Mouse (Mus musculus): Measurements from ENCODE around the gene Simc1.

The Simc1 gene

GRCm38 (mm10) chr13:54532134-54532533 is 28.6 kb downstream of the Simc1 start:
- no peak for DNase-seq (ENCODE audit: extremely low spot score, low spot score)

GRCm38 (mm10) chr13:54548036-54548435 is 44.5 kb downstream of the Simc1 start:
- no peak for DNase-seq (ENCODE audit: extremely low spot score, low spot score)

DNA sequence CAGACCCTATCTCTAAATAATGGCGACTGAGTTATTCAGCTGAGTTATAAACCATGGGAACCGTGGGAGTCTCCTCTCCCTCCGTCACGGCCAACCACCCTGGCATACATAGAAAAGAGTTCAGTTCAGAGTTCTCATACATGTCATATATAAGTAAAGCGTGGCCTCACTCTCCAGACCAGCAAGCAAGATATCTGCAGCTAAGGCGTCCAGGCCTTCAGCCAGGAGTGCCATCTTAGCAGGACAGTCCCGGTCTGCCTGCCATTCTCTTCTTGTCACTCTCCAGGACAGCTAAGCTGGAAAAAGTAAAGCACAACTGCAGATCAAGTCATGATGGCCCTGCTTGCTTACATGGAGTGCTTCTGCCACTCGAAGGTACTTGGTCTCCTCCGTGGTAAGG is 52.6 kb downstream of the Simc1 start:
- DNase-seq (ENCODE audit: extremely low spot score, low spot score): no peak

- DNase-seq (ENCODE audit: extremely low spot score, low spot score): no peak
Measured at GRCm38 (mm10) chr13:54556796-54557195, 53.2 kb downstream of the Simc1 start.

GRCm38 (mm10) chr13:54557652-54558051 is 54.1 kb downstream of the Simc1 start:
- no peak for DNase-seq (ENCODE audit: extremely low spot score, low spot score)

DNA sequence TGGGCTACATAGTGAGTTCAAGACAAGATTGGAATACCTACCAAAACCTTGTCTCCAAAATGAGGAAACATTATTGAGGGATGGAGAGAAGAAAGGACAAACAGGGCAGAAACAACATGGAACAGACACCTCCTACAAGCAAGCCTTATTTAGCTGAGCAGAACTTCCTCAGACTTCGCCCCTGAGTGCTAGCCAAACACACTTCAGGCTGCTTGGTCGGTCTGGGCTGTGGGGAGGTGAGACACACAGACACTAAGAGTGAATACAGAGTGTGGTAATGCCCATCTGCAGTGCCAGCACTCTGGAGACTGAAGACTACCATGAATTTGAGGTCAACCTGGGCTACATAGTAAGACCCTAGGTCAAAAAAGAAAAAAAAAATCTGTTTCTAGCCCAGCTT is 56.1 kb downstream of the Simc1 start:
- no peak for DNase-seq (ENCODE audit: extremely low spot score, low spot score)

DNA sequence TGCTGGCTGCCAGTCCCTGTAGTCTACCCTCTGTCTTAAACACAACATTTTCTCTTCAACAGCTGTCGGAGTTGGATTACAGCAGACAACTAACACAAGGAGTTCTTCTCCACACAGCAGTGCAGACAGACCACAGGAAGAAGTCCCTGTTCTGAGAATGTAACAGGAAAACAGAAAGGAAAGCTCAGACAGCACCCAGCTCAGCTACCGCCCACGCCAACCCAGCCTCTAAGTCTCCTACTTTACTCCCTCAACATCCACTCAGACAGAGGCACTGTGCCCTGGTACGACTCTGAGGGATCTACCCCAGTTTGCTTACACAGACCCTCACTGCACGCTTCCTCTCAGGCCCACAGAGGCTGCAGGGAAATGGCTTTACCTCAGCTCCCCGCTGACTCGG is 57.0 kb downstream of the Simc1 start:
- DNase-seq (ENCODE audit: extremely low spot score, low spot score): no peak

- DNase-seq (ENCODE audit: extremely low spot score, low spot score): no peak
Measured at GRCm38 (mm10) chr13:54562562-54562961, 59.0 kb downstream of the Simc1 start.

- no peak for DNase-seq (ENCODE audit: extremely low spot score, low spot score)
Measured at GRCm38 (mm10) chr13:54564232-54565200, 60.9 kb downstream of the Simc1 start.

DNA sequence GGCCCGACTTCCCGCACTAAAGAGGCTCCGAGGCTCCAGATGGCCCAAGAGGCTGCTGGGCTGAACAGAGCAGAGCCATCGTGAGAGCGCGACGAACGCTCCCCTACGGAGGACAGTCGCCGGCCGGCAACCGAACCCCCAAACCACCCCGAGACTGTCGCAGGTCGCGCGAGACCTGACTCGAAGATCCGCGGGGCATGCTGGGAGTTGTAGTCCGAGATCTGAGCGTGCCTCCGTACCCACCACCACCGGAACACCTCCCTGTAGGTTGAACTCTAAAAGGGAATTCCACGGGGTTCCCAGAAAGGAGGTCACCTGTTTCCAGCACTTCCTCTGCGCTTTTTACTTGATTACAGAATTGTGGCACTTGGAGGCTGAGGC is 61.6 kb downstream of the Simc1 start, which contains the start of gene 4833439L19Rik:
Gene 4833439L19Rik, minus strand, starts transcription at position 235 of the 381 bp plus-strand sequence.
- DNase-seq (ENCODE audit: extremely low spot score, low spot score): peak; percentile 93

DNA sequence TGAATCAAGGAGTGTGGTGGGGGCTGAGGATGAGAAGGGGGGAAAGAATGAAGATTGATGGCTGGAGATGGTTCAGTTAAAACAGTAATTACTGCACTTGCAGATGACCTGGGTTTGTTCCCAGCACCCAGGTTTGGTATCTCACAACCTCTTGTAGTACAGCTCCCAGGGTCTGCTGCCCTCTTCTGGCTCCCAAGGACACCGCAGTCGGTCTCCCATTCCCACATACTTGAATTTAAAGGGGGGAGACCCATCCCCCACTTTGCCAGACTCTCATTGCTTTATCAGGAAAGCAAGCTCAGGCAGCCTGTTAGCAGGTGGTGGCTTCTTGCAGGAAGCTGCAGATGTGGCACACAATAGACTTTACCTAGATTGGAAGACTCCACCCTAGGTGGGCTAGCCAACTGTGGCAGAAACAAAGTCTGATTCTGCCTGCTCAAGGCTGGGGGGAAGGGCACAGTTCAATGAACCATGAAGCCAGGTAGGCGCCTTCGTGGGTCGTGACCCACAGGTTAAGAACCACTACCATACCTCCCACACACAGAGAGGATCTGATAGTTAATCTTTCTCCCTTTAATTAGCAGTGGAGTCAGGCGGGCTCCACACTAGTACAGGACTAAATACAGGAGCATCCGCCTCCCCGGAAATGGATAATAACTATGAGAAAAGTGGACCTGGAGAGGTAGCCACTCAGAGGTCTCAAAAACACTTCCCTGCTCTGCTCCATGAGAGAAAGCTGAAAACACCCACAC is 62.2 kb downstream of the Simc1 start:
- no peak for DNase-seq (ENCODE audit: extremely low spot score, low spot score)

DNA sequence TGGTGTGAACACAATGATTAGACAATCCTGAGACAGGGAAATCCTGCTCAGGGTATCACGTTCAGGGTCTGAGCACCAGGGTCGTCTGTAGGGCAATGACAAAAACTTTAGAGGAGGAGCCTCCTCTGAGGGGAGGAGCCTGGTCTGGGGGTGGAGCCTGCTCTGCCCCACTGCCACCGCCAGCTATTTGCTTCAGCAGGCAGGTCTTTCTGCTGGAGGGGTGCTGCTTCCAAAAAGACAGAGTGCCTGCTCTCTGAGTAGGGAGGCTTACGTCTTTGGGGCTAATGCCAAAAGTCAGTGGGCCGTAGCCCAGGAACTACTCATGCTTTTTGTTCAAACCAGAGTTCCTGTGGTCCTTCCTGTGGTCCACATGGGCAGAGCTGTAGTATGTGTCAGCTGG is 64.8 kb downstream of the Simc1 start:
- no peak for DNase-seq (ENCODE audit: extremely low spot score, low spot score)

GRCm38 (mm10) chr13:54569282-54569681 is 65.7 kb downstream of the Simc1 start:
- DNase-seq (ENCODE audit: extremely low spot score, low spot score): no peak

GRCm38 (mm10) chr13:54570736-54571135 is 67.2 kb downstream of the Simc1 start:
- no peak for DNase-seq (ENCODE audit: extremely low spot score, low spot score)

- DNase-seq (ENCODE audit: extremely low spot score, low spot score): no peak
Measured at GRCm38 (mm10) chr13:54571637-54572036, 68.1 kb downstream of the Simc1 start.

DNA sequence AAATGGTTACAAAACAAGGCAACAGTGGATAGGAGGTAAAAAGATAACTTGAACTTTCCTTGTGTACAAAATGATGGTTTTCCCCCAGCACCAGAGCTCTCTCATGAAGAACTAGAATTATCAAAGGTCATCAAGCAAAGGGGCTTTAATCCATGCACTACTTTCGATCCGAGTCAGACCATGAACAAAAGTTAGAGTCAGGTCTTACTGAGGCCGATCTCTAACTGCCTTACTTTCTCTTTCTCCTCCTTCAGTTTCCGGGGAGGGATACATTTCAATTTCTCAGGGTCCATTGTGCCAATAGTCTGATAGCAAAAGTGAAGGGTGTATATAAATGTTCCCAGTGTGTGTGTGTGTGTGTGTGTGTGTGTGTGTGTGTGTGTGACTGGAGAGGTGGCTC is 69.0 kb downstream of the Simc1 start:
- no peak for DNase-seq (ENCODE audit: extremely low spot score, low spot score)

GRCm38 (mm10) chr13:54574854-54575481 is 71.4 kb downstream of the Simc1 start, which contains the start of gene Arl10:
TSS of gene Arl10 (plus strand) at chr13:54575015.
- DNase-seq (ENCODE audit: extremely low spot score, low spot score): peak; percentile 86

DNA sequence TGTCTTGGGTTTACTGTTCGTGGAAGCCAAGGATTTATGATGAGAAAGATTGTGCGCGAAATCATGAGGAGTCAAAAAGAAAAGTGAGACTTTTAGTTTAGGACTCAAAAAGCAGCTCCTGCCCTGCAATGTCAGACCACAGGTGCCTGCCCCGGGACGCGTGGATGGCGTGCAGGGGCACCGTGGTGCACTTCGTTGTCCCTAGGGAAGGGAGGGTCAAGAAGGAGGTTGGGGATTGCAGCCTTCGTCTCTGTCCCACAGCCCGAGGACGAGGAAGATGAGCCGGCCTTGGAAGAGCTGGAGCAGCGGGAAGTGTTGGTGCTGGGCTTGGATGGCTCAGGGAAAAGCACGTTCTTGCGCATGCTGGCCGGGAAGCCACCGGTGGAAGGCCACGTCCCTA is 71.9 kb downstream of the Simc1 start:
- DNase-seq (ENCODE audit: extremely low spot score, low spot score): peak; percentile 45

DNA sequence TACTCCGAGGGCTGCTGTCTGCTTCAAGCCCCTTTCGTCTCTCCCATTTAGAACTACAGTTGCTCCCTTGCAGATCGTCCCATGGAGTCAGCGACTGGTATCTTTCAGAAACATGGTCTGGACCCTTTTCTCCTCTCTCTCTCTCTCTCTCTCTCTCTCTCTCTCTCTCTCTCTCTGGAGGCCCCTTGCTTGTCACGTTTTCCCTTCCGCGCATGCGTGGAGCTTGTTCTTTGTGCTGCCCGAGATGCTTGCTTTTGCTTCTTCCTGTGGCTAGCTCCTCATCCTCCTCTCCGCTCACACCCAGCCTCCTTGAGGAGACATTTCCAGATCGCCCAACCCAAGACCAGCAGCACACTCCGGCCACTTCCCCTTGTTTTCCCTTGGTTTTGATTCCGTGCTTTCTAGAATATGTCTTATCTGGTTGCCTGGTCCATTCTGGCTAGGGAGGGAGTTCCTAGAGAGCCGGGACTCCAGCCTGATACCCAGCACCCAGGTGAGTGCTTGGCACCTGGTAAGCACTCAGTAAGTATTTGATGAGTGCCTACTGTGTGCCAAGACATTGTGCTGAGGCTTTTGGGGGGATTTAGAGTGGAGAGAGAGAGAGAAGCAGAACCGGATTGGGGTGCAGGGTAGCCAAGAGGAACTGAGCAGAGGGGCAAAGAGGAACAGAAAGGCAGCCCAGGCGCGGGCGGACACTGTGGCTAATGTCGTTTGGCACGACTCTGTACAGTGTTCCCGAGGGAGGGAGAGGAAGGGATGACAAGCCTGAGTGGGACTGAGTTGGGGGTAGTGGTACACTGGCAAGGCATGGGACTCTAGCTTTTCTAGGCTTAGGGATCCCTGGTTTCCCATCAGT is 74.3 kb downstream of the Simc1 start:
- DNase-seq (ENCODE audit: extremely low spot score, low spot score): no peak

- no peak for DNase-seq (ENCODE audit: extremely low spot score, low spot score)
Measured at GRCm38 (mm10) chr13:54581385-54581784, 77.8 kb downstream of the Simc1 start.

GRCm38 (mm10) chr13:54582126-54582525 is 78.5 kb downstream of the Simc1 start:
- DNase-seq (ENCODE audit: extremely low spot score, low spot score): no peak
